Comparison of ENCODE assay signal across 41 mouse cellular contexts in genomic region chr13:24693312-24693711, GRCm38 (mm10). TPM values are rescaled to one million over a fixed set of nuclear protein-coding genes. Genes with fewer than 3 reads are reported as not detected.
"Had no signal": no experiment of that assay in that cellular context is flagged by ENCODE, and none has a peak within 500 bp of the region (broad histone marks: within the 10 kb centered on the region; RNA-seq: fewer than 3 reads in every experiment).

No protein-coding gene starts in this region.

- H3K4me1 ChIP-seq: heart, embryonic 13.5 days; heart, embryonic 15.5 days; hindbrain, embryonic 13.5 days; hindbrain, embryonic 15.5 days; kidney, embryonic 15.5 days; limb, embryonic 13.5 days had no signal

- H3K36me3 ChIP-seq: kidney, embryonic 15.5 days; limb, embryonic 13.5 days had no signal

- H3K27ac ChIP-seq: heart, adult 2 months; heart, embryonic 13.5 days; heart, embryonic 15.5 days; hindbrain, embryonic 13.5 days; hindbrain, embryonic 15.5 days; hindbrain, postnatal 0 days; kidney, embryonic 15.5 days; kidney, postnatal 0 days; limb, embryonic 13.5 days had no signal

- H3K27me3 ChIP-seq: heart, embryonic 15.5 days; hindbrain, embryonic 13.5 days; hindbrain, embryonic 15.5 days; kidney, embryonic 15.5 days; limb, embryonic 13.5 days had no signal

- H3K4me3 ChIP-seq: heart, adult 2 months; heart, embryonic 13.5 days; heart, embryonic 15.5 days; hindbrain, embryonic 13.5 days; hindbrain, embryonic 15.5 days; kidney, embryonic 15.5 days; limb, embryonic 13.5 days had no signal

- H3K9me3 ChIP-seq: heart, embryonic 13.5 days; heart, embryonic 15.5 days; hindbrain, embryonic 13.5 days; hindbrain, embryonic 15.5 days; kidney, embryonic 15.5 days; limb, embryonic 13.5 days had no signal

- H3K4me2 ChIP-seq: heart, embryonic 11.5 days; heart, embryonic 13.5 days; heart, embryonic 15.5 days; hindbrain, embryonic 13.5 days; hindbrain, embryonic 15.5 days; kidney, embryonic 15.5 days; limb, embryonic 13.5 days had no signal

- H3K9ac ChIP-seq: forebrain, postnatal 0 days; heart, embryonic 13.5 days; heart, embryonic 15.5 days; hindbrain, embryonic 13.5 days; hindbrain, embryonic 15.5 days; kidney, embryonic 15.5 days; limb, embryonic 13.5 days had no signal

- ATAC-seq: forebrain, postnatal 0 days; hindbrain, postnatal 0 days; intestine, embryonic 16.5 days had no signal

- DNase-seq: forebrain, postnatal 0 days; gastrocnemius, postnatal 14 days; gastrocnemius, postnatal 36 days; heart, adult 11 months; heart, adult 2 months; heart, postnatal 14 days; heart, postnatal 36 days; kidney, adult 11 months; kidney, adult 2 months; kidney, adult 9 months; kidney, postnatal 14 days; kidney, postnatal 36 days; layer of hippocampus, adult 9-11 months; layer of hippocampus, postnatal 36 days; left cerebral cortex, postnatal 4 days had no signal

RNA-seq across cellular contexts. Expression of gene Armh2, which starts 47.7 kb away (rescaled TPM):
- total RNA-seq: gastrocnemius, adult 18-20 months; gastrocnemius, adult 8-10 months; gastrocnemius, postnatal 14 days; gastrocnemius, postnatal 36 days; heart, adult 2 months; heart, postnatal 14 days; heart, postnatal 36 days; hematopoietic stem cell, adult 5-6 weeks; hindbrain, postnatal 0 days; layer of hippocampus, adult 18-20 months; layer of hippocampus, adult 8-10 months; layer of hippocampus, postnatal 14 days; layer of hippocampus, postnatal 36 days; left cerebral cortex, adult 18-20 months; left cerebral cortex, adult 8-10 months; left cerebral cortex, postnatal 10 days; left cerebral cortex, postnatal 25 days; left cerebral cortex, postnatal 4 days had no signal
- polyA plus RNA-seq: forebrain, postnatal 0 days; gonadal fat pad, adult 2 months; heart, adult 2 months; heart, embryonic 11.5 days; heart, embryonic 13.5 days; heart, embryonic 15.5 days; heart, postnatal 0 days; hindbrain, embryonic 11.5 days; hindbrain, embryonic 13.5 days; hindbrain, embryonic 15.5 days; hindbrain, postnatal 0 days; intestine, embryonic 14.5 days; intestine, embryonic 16.5 days; kidney, adult 2 months; kidney, embryonic 15.5 days; kidney, postnatal 0 days; large intestine, adult 2 months; limb, embryonic 11.5 days; limb, embryonic 13.5 days had no signal
